In the genomic region with DNA sequence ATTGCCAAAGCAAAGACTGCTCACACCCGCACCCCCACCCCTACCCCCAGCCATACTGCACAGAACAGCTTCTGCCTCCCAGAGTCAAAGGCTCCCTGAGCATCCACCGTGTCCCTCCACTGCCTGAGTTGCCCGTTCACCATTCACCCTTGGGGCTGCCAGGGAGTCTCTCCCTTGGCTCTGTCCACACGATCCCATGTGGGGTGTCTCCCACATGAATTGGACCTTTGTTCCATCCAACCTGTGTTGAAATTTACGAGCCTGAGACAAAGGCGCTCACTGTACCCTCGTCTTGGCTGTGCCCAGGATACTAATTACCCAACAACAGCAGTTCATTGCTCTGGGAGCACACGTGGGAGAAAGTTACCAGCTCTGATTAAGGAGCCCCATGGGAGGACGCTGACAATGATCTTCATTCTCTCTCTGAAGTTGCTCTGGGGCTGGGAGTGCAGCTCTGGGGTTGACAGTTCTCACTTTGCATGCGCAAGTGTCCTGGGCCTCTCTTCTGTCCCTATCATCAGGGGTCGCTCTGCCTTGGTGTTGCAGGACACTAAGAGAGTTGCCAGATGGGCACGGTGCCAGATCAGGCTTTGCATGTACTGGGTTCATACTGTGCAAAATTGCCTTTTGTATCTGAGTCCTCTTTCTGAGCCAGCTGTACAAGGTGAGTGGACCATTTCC, we compare ENCODE assay signal across 9 mouse cellular contexts.
A peak's percentile ranks its signal among the peaks of the same experiment; 100 is the strongest.
DNase-seq lines count a peak whose midpoint lies in the region; ATAC-seq and TF ChIP-seq lines count a peak whose summit lies in the region.
"Had no signal": no experiment of that assay in that cellular context is flagged by ENCODE, and none has a peak within 500 bp of the region (broad histone marks: within the 10 kb centered on the region; RNA-seq: fewer than 3 reads in every experiment).

No protein-coding gene starts in this region.

- WGBS in liver, adult 2 months, result 75% methylated on average over 12 of the region's 12 CpGs
- WGBS in liver, embryonic 11.5 days, result 76% methylated on average over 12 of the region's 12 CpGs
- 54% methylated on average over 12 of the region's 12 CpGs for WGBS in hindbrain, embryonic 11.5 days

- peak; percentile 3 for DNase-seq in liver, adult 2 months (ENCODE audit: extremely low read depth, low read depth, low spot score)
- DNase-seq in liver, embryonic 11.5 days (ENCODE audit: low spot score), result no peak
- DNase-seq in cerebellum, postnatal 36 days, result peak; percentile 16 to 34
- no peak for DNase-seq in hindbrain, embryonic 11.5 days (ENCODE audit: low spot score)
- DNase-seq in left cerebral cortex, postnatal 4 days, result peak; percentile 90
- DNase-seq in testis, postnatal 14 days (ENCODE audit: low spot score), result peak; percentile 80
- DNase-seq in heart, postnatal 10 days, result no peak
- no peak for DNase-seq in urinary bladder, postnatal 14 days (ENCODE audit: low spot score)

- H3K27me3 ChIP-seq in liver, adult 2 months (ENCODE audit: control insufficient read depth, insufficient read depth, low read length), result no peaks in the 10 kb centered on the region; the same call in 1 of the 2 replicates
- no peaks in the 10 kb centered on the region for H3K27me3 ChIP-seq in liver, embryonic 11.5 days (replicated peaks; ENCODE audit: control insufficient read depth, insufficient read depth, low read length)
- no peaks in the 10 kb centered on the region for H3K27me3 ChIP-seq in hindbrain, embryonic 11.5 days (ENCODE audit: control insufficient read depth, insufficient read depth, low read length)
- H3K27me3 ChIP-seq: heart, embryonic 15.5 days had no signal

- H3K4me2 ChIP-seq in liver, embryonic 11.5 days, result no peak overlapping the region
- H3K4me2 ChIP-seq in hindbrain, embryonic 11.5 days (replicated peaks; ENCODE audit: low read depth, low read length), result no peak overlapping the region
- H3K4me2 ChIP-seq: heart, embryonic 15.5 days had no signal

- no peaks in the 10 kb centered on the region for H3K36me3 ChIP-seq in liver, adult 2 months (ENCODE audit: control insufficient read depth, insufficient read depth, low read length)
- H3K36me3 ChIP-seq in liver, embryonic 11.5 days (ENCODE audit: control insufficient read depth, insufficient read depth, low read length), result no peaks in the 10 kb centered on the region
- no peaks in the 10 kb centered on the region for H3K36me3 ChIP-seq in hindbrain, embryonic 11.5 days (ENCODE audit: control insufficient read depth, insufficient read depth, low read length)
- H3K36me3 ChIP-seq: heart, embryonic 15.5 days had no signal

- TF ChIP-seq CTCF in liver, adult 2 months (IDR thresholded peaks at IDR 0.05; ENCODE audit: low read depth, low read length), result no peak

- ATAC-seq in liver, embryonic 11.5 days (replicated peaks; ENCODE audit: low FRiP score), result no peak
- ATAC-seq in hindbrain, embryonic 11.5 days (ENCODE audit: low FRiP score), result peak; percentile 79

- H3K27ac ChIP-seq in liver, adult 2 months (replicated peaks; ENCODE audit: insufficient read depth, low read depth, low read length), result no peak overlapping the region
- no peak overlapping the region for H3K27ac ChIP-seq in liver, embryonic 11.5 days (ENCODE audit: low read depth, low read length)
- H3K27ac ChIP-seq in hindbrain, embryonic 11.5 days (ENCODE audit: low read depth, low read length), result peak overlapping the region; percentile 56; the same call in 1 of the 2 replicates
- H3K27ac ChIP-seq: heart, embryonic 15.5 days had no signal

- no peaks in the 10 kb centered on the region for H3K79me2 ChIP-seq in liver, adult 2 months (ENCODE audit: control insufficient read depth, insufficient read depth, low read length)

- no peaks in the 10 kb centered on the region for H3K9me3 ChIP-seq in liver, embryonic 11.5 days (ENCODE audit: control insufficient read depth, low read length)
- no peaks in the 10 kb centered on the region for H3K9me3 ChIP-seq in hindbrain, embryonic 11.5 days (ENCODE audit: control insufficient read depth, low read length)
- H3K9me3 ChIP-seq: heart, embryonic 15.5 days had no signal

- H3K4me3 ChIP-seq in liver, adult 2 months (ENCODE audit: insufficient read depth, low read depth, low read length), result no peak overlapping the region
- H3K4me3 ChIP-seq in liver, embryonic 11.5 days (ENCODE audit: low read depth, low read length), result no peak overlapping the region
- no peak overlapping the region for H3K4me3 ChIP-seq in hindbrain, embryonic 11.5 days (ENCODE audit: low read depth, low read length)
- H3K4me3 ChIP-seq: heart, embryonic 15.5 days had no signal

- no peak overlapping the region for H3K9ac ChIP-seq in liver, adult 2 months (ENCODE audit: low read depth, low read length)
- H3K9ac ChIP-seq in liver, embryonic 11.5 days (ENCODE audit: low read depth, low read length), result no peak overlapping the region
- no peak overlapping the region for H3K9ac ChIP-seq in hindbrain, embryonic 11.5 days (ENCODE audit: low read depth, low read length)
- H3K9ac ChIP-seq: heart, embryonic 15.5 days had no signal

- no peaks in the 10 kb centered on the region for H3K4me1 ChIP-seq in liver, adult 2 months (ENCODE audit: control insufficient read depth, insufficient read depth, low read length)
- H3K4me1 ChIP-seq in liver, embryonic 11.5 days (replicated peaks; ENCODE audit: control insufficient read depth, insufficient read depth, low read length), result no peaks in the 10 kb centered on the region
- H3K4me1 ChIP-seq in hindbrain, embryonic 11.5 days (replicated peaks; ENCODE audit: control insufficient read depth, insufficient read depth, low read length), result no peaks in the 10 kb centered on the region; the same call in 1 of the 2 replicates
- H3K4me1 ChIP-seq: heart, embryonic 15.5 days had no signal

- intact Hi-C loops in left cerebral cortex, postnatal 4 days (cut with DNase I), result no loop called here
- intact Hi-C loops in heart, postnatal 10 days (cut with DNase I), result no loop called here

- TF ChIP-seq POLR2A in liver, adult 2 months (IDR thresholded peaks at IDR 0.05; ENCODE audit: extremely low read depth, insufficient read depth, low read length), result no peak

Comparison
In these comparisons a context has a peak if more than half of its experiments do, and no peak if none do; other contexts are left out.
1. DNase-seq: peak in liver, adult 2 months (single experiment), cerebellum, postnatal 36 days (2 of 2), left cerebral cortex, postnatal 4 days (single experiment) and testis, postnatal 14 days (single experiment); none in liver, embryonic 11.5 days (single experiment), hindbrain, embryonic 11.5 days (single experiment), heart, postnatal 10 days (0 of 2) and urinary bladder, postnatal 14 days (single experiment).